ENCODE assay signal across 27 mouse cellular contexts in the genomic region with DNA sequence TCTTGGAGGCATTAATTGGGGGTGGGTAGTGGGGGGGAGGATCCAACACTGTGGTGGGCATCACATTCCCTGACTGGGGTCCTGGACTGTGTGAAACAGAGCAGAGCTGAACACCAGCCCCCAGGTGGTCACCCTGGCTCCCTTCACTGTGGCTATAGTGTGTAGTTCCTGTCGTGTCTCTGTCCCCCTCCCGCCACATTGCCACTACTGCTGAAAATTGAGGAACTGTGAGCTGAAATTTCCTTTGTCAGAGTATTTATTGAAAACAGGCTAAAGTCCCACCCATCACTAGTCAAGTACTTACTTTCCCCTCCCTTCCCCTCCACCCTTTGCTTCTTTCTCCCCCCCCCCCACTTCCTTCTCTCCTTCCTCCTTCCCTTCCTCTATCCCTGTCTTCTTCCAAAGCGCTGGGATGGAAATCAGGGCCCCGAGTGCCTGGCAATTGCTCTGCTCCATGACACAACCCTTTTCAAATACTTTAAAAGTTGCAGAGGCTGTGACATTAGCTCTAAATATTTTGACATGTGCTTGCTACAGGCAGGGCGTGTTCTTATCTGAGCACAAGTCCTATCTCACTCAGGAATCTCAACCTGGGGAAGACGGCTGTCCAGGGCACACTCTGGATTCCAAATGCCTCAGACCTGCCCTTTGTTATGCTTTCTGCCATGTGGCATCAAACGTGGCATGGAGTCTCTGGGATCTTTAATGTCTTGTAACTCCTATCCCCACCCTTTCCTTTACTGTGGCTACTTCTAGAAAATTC. TPM values are rescaled to one million over a fixed set of nuclear protein-coding genes. Genes with fewer than 3 reads are reported as not detected.
"Had no signal": no experiment of that assay in that cellular context is flagged by ENCODE, and none has a peak within 500 bp of the region (broad histone marks: within the 10 kb centered on the region; RNA-seq: fewer than 3 reads in every experiment).

No protein-coding gene starts in this region.

- H3K36me3 ChIP-seq: liver, embryonic 15.5 days; lung, embryonic 15.5 days; midbrain, embryonic 13.5 days; midbrain, embryonic 15.5 days; neural tube, embryonic 12.5 days; stomach, embryonic 15.5 days had no signal

- H3K4me2 ChIP-seq: liver, embryonic 11.5 days; liver, embryonic 13.5 days; liver, embryonic 15.5 days; lung, embryonic 15.5 days; midbrain, embryonic 13.5 days; midbrain, embryonic 15.5 days; neural tube, embryonic 12.5 days; stomach, embryonic 15.5 days had no signal

- H3K9me3 ChIP-seq: liver, embryonic 13.5 days; liver, embryonic 15.5 days; lung, embryonic 15.5 days; midbrain, embryonic 13.5 days; midbrain, embryonic 15.5 days; neural tube, embryonic 12.5 days; stomach, embryonic 15.5 days had no signal

- H3K4me3 ChIP-seq: liver, embryonic 13.5 days; liver, embryonic 15.5 days; lung, embryonic 15.5 days; megakaryocyte, embryonic 14.5 days; midbrain, embryonic 13.5 days; midbrain, embryonic 15.5 days; neural tube, embryonic 12.5 days; stomach, embryonic 15.5 days had no signal

- H3K27ac ChIP-seq: liver, embryonic 13.5 days; liver, embryonic 15.5 days; lung, embryonic 15.5 days; macrophage; midbrain, embryonic 13.5 days; midbrain, embryonic 15.5 days; neural tube, embryonic 12.5 days; stomach, embryonic 15.5 days; stomach, postnatal 0 days had no signal

- DNase-seq: liver, embryonic 13.5 days; liver, postnatal 0 days; lung, adult 2 months; lung, postnatal 14 days; lung, postnatal 36 days; retina, postnatal 1 day; right cerebral cortex, adult 18-20 months; right cerebral cortex, postnatal 25 days; right cerebral cortex, postnatal 4 days; thymus, adult 2 months; thymus, postnatal 25 days; thymus, postnatal 4 days had no signal

- H3K9ac ChIP-seq: liver, embryonic 13.5 days; liver, embryonic 15.5 days; liver, postnatal 0 days; lung, embryonic 15.5 days; midbrain, embryonic 13.5 days; midbrain, embryonic 15.5 days; neural tube, embryonic 12.5 days; stomach, embryonic 15.5 days had no signal

RNA-seq across cellular contexts. Expression of a gene that starts 4.6 kb away (rescaled TPM):
- total RNA-seq: megakaryocyte progenitor cell, adult 5-6 weeks; monocyte, adult 5-6 weeks; neutrophil, adult 5-6 weeks had no signal
- polyA plus RNA-seq: liver, embryonic 15.5 days; macrophage had no signal

RNA-seq across cellular contexts. Expression of a gene that starts 16.4 kb away (rescaled TPM):
- total RNA-seq: megakaryocyte progenitor cell, adult 5-6 weeks; neutrophil, adult 5-6 weeks had no signal
- polyA plus RNA-seq: liver, postnatal 0 days; macrophage; neural tube, embryonic 14.5 days; testis, adult 2 months had no signal

RNA-seq across cellular contexts. Expression of a gene that starts 27.1 kb away (rescaled TPM):
- total RNA-seq: megakaryocyte progenitor cell, adult 5-6 weeks; monocyte, adult 5-6 weeks; neutrophil, adult 5-6 weeks had no signal
